Mouse (Mus musculus) megakaryocyte progenitor cell, adult 5-6 weeks (primary cell): ENCODE data around the gene Vopp1. TPM values are rescaled to one million over a fixed set of nuclear protein-coding genes. Genes with fewer than 3 reads are reported as not detected.
"Not testable (repeated sequence)": the region's sequence is repeated elsewhere in the genome, so short reads cannot be mapped to it uniquely, and the experiment has no call there.

Source experiments
- ATAC-seq: replicated peaks from 2 replicates; pipeline ENCODE4 v1.8.0; 2016; ENCODE audit warnings: mild to moderate bottlenecking, moderate TSS enrichment, inconsistent platforms; ENCODE audit not compliant: poor library complexity
- total RNA-seq, 2 experiments: library from RNA; stranded (forward) in 1 of 2; stranded (reverse) in 1 of 2; fragments of 157-497, 149-512 nt in 1 of 2; fragments of 200-1000 nt in 1 of 2; gene quantifications; 2 replicates each; pipeline versions ENCODE4 v1.2.3 to v1.2.4; 2015 to 2017

The Vopp1 gene
- total RNA-seq (2015) (10.0 and 12.0 TPM in 2 replicates), total RNA-seq (2017) (10.1 and 14.5 TPM in 2 replicates)

GRCm38 (mm10) chr6:57824422-57825258 lies at the start of gene Vopp1:
TSS of gene Vopp1 (minus strand) at chr6:57825159.
- peak; percentile 78 for ATAC-seq

DNA sequence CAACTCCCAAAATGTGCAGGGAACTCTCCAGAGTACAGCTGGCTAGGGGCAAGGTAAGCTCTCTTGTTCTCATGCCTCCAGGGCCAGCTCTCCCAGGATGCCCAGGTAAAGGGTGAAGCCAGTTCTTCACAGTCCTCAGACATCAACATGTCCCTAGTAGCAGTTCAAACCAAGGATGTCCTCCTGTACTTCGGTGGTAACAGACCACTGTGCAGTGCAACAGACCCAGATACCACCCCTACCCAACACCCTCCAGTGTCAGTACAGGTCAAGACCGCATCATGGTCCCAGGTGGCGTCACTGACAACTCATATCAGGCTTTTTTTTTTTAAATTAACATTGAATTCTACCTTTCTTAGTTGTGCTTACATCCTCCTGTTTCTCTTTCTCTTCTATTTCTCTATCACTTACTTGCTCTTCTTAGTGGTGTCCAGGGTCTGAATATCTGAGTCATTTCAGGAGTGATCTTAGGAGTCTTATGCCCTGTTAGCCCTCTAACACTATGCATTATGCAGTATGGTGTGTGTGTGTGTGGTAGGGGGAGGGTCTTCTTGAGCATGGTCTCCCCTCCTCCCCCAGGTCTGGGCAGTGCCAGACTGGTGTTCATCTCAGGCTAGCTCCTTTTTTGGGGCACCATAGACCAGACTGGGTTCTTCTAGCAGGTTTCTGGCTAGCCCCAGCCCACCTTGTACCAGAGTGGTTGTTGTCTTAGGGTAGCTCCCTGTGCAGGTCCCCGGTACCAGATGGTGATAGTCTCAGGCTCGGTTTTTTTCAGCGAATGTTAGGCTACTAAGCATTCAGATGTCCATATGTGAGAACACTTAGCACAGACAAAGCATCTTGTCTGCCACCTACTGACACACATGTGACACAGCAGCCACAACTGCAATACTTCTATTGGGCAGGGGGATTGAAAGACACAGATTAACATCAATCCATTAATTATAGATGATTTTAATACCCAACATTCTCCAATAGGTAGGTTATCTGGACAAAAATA lies 34.4 kb upstream of the Vopp1 start:
- ATAC-seq = peak; percentile 100

- ATAC-seq = peak; percentile 55
Measured at GRCm38 (mm10) chr6:57851177-57851576, 26.2 kb upstream of the Vopp1 start.

- ATAC-seq = peak; percentile 44
Measured at GRCm38 (mm10) chr6:57850286-57850685, 25.3 kb upstream of the Vopp1 start, which contains the start of gene Vmn1r21. TSS of gene Vmn1r21 (minus strand) at chr6:57850343.

- ATAC-seq = no peak
Measured at GRCm38 (mm10) chr6:57839693-57840408, 14.9 kb upstream of the Vopp1 start.

- ATAC-seq = peak; percentile 1; the same call in 1 of the 2 replicates
Measured at GRCm38 (mm10) chr6:57825259-57825715, 328 bp upstream of the Vopp1 start.

- no peak for ATAC-seq
Measured at GRCm38 (mm10) chr6:57823461-57823860, 1.5 kb downstream of the Vopp1 start.

DNA sequence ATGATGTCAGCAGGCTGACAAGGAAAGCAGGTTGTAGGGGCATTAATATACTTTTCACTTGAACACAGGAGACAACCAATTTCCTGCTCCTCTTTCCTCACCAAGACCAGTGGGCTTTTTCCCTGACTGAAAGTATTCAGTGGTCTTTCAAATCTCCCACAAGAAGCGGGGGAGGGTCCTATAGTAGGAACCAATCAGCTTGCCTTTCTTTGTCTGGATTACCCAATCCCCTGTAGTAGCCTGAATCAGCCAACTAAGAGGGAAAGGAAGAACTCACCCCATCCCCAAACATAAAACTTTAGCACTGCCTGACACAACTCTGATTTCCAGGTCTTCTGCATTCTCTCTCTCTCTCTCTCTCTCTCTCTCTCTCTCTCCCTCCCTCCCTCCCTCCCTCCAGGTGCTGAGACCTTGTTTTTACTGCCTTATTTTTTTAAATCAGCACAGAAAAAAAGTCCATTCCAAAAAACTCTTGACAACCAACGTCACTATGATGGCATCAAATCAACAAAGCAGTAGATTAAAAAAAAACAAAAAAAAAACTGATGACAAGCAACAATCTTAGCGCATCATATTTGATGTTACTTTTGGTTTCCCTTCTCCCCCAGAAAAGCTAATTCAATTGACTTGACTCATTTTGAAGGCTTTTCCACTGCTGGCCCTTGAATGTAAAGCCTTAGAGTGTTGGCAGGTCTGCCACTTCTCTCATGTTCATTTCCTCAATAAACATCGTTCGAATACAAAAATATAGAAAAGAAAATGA lies 2.1 kb downstream of the Vopp1 start:
- ATAC-seq = no peak

GRCm38 (mm10) chr6:57814436-57814940 lies 10.5 kb downstream of the Vopp1 start:
- no peak for ATAC-seq

DNA sequence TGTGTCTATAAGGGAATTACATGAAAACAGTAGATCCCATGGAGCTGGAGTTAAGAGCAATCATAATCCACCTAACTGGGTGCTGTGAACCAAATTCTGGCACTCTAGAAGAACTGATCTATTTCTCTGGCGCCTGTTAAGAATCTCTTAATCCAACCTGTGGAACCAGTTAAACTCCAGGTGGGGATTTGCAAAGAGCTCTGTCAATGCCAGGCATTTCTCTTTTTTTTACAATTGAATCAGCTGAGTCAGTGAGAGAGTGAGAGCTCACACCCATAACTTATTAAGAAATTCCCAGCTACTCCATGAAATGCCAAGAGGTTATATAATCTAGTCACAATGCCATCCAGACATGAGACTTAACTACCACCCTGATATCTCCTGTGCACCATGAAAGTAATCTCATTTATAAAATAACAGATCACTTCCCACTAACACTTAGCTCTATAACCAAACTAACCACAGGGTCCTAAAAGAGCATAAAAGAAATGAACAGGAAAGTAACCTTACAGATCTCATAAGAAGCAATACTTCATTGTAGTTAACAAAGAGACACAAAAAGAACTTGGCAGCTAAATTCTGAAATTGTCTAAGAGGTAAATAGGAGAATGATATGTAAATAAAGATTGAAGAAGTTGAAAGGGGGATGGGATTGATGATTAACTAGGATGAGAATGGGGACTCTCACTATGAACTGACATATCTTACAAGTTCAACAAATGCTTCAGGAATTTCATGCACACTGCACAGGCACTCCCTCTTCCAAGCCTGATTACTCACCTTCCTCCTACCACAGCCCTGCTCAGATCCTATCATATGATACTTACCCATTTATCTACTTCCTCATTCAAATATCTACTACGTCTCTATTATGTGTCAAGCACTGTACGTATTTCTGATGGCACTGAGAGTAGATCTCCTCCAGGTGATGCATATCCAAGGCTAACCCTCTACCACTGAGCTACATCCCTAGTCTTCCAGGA lies 12.9 kb downstream of the Vopp1 start:
- ATAC-seq = peak; percentile 95

DNA sequence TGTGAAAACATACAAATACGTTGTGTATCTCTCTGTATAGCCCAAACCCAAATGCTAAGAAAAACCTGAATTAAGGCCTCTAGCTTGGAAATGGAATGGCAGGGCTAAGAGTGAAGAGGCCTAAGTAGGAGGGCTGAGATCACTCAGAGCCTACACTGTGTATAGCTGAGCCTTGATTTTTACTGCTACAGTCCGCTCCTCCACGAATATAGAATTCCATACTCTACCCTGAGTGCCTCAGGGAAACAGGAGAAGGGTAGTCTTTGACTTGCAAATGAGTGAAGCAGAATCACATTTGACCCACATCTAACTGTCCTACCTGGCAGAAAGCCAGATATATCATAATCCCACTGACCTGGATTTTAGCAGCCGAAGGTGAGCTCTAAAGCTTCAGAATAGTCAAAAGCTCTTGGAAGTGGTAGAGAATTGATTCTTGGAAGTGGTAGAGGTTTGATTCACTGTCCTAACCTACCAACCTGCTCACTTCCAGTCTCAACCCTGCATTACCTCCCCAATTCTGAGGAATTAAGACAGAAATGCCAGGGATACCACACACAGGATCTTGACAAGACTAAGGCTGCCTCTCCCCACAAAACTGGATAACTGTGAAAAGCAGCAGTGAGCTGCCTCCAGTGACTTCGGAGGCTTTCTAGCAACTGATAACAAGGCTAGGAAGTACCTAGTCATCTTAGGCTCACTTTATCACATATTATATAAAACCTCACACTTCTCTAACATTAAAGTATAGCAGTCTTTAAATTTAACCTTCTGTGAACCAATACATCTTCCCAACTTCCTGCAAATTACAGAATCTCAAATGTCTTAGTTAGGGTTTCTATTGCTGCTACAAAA lies 19.5 kb downstream of the Vopp1 start:
- ATAC-seq = peak; percentile 68

DNA sequence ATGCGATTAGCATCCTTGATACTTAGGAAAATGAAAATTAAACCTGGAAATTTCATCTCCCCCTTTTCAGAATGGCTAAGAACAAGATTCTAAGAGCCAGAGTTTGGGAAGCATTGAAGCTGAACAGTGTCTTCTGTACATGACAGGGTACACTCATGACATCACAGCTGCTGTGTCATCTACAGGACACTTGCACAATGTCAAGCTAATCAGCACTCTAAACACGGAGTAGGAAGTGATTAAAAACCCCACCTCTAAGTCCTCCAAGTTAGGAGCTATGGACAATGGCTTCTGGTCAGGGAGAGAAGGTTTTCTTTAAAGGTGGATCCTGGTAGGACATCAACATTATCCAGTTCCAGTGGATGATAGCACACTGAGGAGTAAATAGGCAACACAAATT lies 21.8 kb downstream of the Vopp1 start:
- ATAC-seq = peak; percentile 89

- no peak for ATAC-seq
Measured at GRCm38 (mm10) chr6:57798986-57799385, 26.0 kb downstream of the Vopp1 start.

- no peak for ATAC-seq
Measured at GRCm38 (mm10) chr6:57796853-57797423, 28.0 kb downstream of the Vopp1 start.

GRCm38 (mm10) chr6:57795835-57796234 lies 29.1 kb downstream of the Vopp1 start:
- ATAC-seq = peak; percentile 84

GRCm38 (mm10) chr6:57792821-57793220 lies 32.1 kb downstream of the Vopp1 start:
- ATAC-seq = not testable (repeated sequence)

DNA sequence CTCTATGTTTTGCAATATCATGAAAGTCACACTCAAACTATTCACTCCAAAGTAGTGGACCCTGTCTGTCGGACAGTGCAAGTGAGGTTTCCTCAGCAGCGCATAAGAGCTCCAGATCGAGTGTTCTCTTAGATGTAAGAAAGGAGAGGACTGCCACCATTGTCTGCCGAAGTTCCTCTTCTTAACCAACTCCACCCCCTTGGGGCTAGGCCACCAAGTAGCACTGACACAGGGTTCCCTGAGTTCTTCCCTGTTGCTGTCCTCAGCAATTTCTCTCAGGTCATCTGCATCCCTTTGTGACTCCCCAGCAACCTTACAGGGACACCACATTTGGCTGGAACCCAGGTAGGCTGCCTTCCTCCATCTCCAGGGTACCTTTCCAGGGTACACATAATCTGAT lies 34.4 kb downstream of the Vopp1 start:
- peak; percentile 90 for ATAC-seq
